13 mouse cellular contexts compared by ENCODE assay signal in the genomic region with DNA sequence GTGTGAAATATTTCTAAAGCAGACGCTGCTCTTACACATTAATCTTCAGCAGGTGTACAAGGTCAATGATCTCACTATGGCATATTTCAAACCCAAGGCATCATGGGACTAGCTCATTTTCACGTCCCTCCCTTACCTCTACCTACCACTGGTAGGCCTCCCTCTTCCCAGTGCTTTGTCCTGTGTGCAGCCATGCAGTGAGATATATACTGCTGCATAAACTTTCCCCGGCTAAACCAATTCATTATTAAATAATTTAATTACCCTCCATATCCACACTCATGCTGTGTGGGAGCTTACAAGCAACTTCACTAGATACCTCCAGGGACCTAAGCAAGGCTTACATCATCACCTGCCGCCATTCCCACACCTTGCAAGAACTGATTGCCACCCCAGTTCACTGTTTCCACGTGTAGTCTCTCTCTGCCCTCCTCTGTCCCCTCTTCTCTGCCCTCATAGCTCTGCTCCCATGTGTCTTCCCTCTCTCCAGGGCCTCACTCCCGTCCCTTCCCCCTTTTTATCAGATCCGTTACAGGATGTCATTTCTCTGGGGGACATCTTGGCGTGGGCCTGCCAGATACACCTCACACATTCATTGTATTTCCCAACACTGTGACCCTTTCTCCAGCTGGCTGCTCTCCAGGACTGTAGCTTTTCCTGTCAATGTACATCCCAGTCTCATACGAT.
DNase-seq lines count a peak whose midpoint lies in the region; ATAC-seq and TF ChIP-seq lines count a peak whose summit lies in the region.
"Had no signal": no experiment of that assay in that cellular context is flagged by ENCODE, and none has a peak within 500 bp of the region (broad histone marks: within the 10 kb centered on the region; RNA-seq: fewer than 3 reads in every experiment).

No protein-coding gene starts in this region.

- H3K27me3 ChIP-seq in heart, embryonic 12.5 days (replicated peaks): no peaks in the 10 kb centered on the region
- no peaks in the 10 kb centered on the region for H3K27me3 ChIP-seq in kidney, postnatal 0 days (ENCODE audit: insufficient read depth, low read length)
- no peaks in the 10 kb centered on the region for H3K27me3 ChIP-seq in testis, adult 2 months (ENCODE audit: control insufficient read depth, insufficient read depth, low read length)
- H3K27me3 ChIP-seq: Patski had no signal

- H3K4me2 ChIP-seq in heart, embryonic 12.5 days: no peak overlapping the region
- no peak overlapping the region for H3K4me2 ChIP-seq in kidney, postnatal 0 days (ENCODE audit: low read length)

- peaks cover 48% of the 10 kb centered on the region for H3K4me1 ChIP-seq in heart, embryonic 12.5 days (replicated peaks)
- peaks cover 24% of the 10 kb centered on the region for H3K4me1 ChIP-seq in kidney, postnatal 0 days (replicated peaks; ENCODE audit: insufficient read depth, low read length)
- H3K4me1 ChIP-seq in testis, adult 2 months (ENCODE audit: control insufficient read depth, insufficient read depth, low read length): peaks cover 11% of the 10 kb centered on the region

- no peak overlapping the region for H3K4me3 ChIP-seq in heart, embryonic 12.5 days
- no peak overlapping the region for H3K4me3 ChIP-seq in kidney, postnatal 0 days (replicated peaks; ENCODE audit: low read depth, low read length)
- no peak overlapping the region for H3K4me3 ChIP-seq in testis, adult 2 months (ENCODE audit: control insufficient read depth, low read depth, low read length)

- 46% methylated on average over 9 of the region's 9 CpGs for WGBS in heart, embryonic 12.5 days
- 23% methylated on average over 9 of the region's 9 CpGs for WGBS in kidney, postnatal 0 days

- H3K9me3 ChIP-seq in heart, embryonic 12.5 days (replicated peaks): no peaks in the 10 kb centered on the region
- no peaks in the 10 kb centered on the region for H3K9me3 ChIP-seq in kidney, postnatal 0 days (replicated peaks; ENCODE audit: low read length)

- 0 out of 2 replicates have a peak overlapping the region, but pooled peaks have one; percentile 25 for H3K27ac ChIP-seq in heart, embryonic 12.5 days (ENCODE audit: poor library complexity, severe bottlenecking)
- peak overlapping the region; percentile 52 for H3K27ac ChIP-seq in kidney, postnatal 0 days
- H3K27ac ChIP-seq in testis, adult 2 months (ENCODE audit: control insufficient read depth, insufficient read depth, low read depth, low read length): peak overlapping the region; percentile 41; the same call in 1 of the 2 replicates

- TF ChIP-seq POLR2A in testis, adult 2 months (IDR thresholded peaks at IDR 0.05; ENCODE audit: control insufficient read depth, low read depth, low read length): no peak

- no peaks in the 10 kb centered on the region for H3K36me3 ChIP-seq in heart, embryonic 12.5 days
- H3K36me3 ChIP-seq in kidney, postnatal 0 days (ENCODE audit: insufficient read depth, low read length): no peaks in the 10 kb centered on the region
- H3K36me3 ChIP-seq in testis, adult 2 months (ENCODE audit: control insufficient read depth, insufficient read depth, low read length): no peaks in the 10 kb centered on the region

- no peak for DNase-seq in heart, adult 8-10 months (ENCODE audit: low spot score)
- DNase-seq in kidney, postnatal 0 days (ENCODE audit: low spot score): peak; percentile 53
- DNase-seq in kidney, postnatal 36 days: no peak
- DNase-seq in testis, postnatal 10 days (ENCODE audit: low spot score): no peak
- DNase-seq in cerebellum, adult 9-10 months: no peak
- DNase-seq in B cell, adult 2 months: no peak
- DNase-seq: adrenal gland, postnatal 25 days; cerebellum, adult 18-20 months; right cerebral cortex, adult 18-20 months had no signal

- peak; percentile 40 for ATAC-seq in heart, embryonic 12.5 days (ENCODE audit: insufficient number of reproducible peaks, low FRiP score)
- ATAC-seq in kidney, postnatal 0 days (replicated peaks; ENCODE audit: low FRiP score, low read depth): peak; percentile 45; the same call in 1 of the 2 replicates
- ATAC-seq: forebrain, embryonic 16.5 days; Patski had no signal

- no peak for TF ChIP-seq CTCF in kidney, postnatal 0 days (IDR thresholded peaks at IDR 0.05; ENCODE audit: low read depth)
- no peak for TF ChIP-seq CTCF in testis, adult 2 months (IDR thresholded peaks at IDR 0.05; ENCODE audit: control insufficient read depth, insufficient read depth, insufficient replicate concordance, low read depth, low read length)

- no peak overlapping the region for H3K9ac ChIP-seq in heart, embryonic 12.5 days
- no peak overlapping the region for H3K9ac ChIP-seq in kidney, postnatal 0 days (ENCODE audit: low read depth, low read length)
